Mouse (Mus musculus): ENCODE data around the gene Ccdc6. TPM values are rescaled to one million over a fixed set of nuclear protein-coding genes. Genes with fewer than 3 reads are reported as not detected.
A peak's percentile ranks its signal among the peaks of the same experiment; 100 is the strongest.

Ccdc6 gene
- total and polyA plus RNA-seq, 3 experiments, result 14.3 to 28.5 (median 26.3) TPM

GRCm38 (mm10) chr10:70153810-70154209 is 56.9 kb downstream of the Ccdc6 start:
- peaks cover 23% of the 10 kb centered on the region for H3K4me1 ChIP-seq (ENCODE audit: control insufficient read depth, insufficient read depth, low read length)
- H3K4me3 ChIP-seq, result no peak overlapping the region
- intact Hi-C loops (cut with DNase I), result loop anchor here (5.0 kb wide), 1 partner anchor 57 kb away; the partner anchor contains the start of gene Ccdc6
- no peaks in the 10 kb centered on the region for H3K79me2 ChIP-seq (replicated peaks; ENCODE audit: control insufficient read depth, insufficient read depth, low read length)
- H3K36me3 ChIP-seq (ENCODE audit: control insufficient read depth, insufficient read depth, low read length), result no peaks in the 10 kb centered on the region
- no peak for DNase-seq
- H3K27me3 ChIP-seq (ENCODE audit: control insufficient read depth, insufficient read depth, low read length), result no peaks in the 10 kb centered on the region
- H3K9ac ChIP-seq (ENCODE audit: low read depth, low read length), result no peak overlapping the region
- no peak overlapping the region for H3K27ac ChIP-seq
- 95% methylated on average over 16 of the region's 16 CpGs for WGBS
- TF ChIP-seq CTCF (IDR thresholded peaks at IDR 0.05), result no peak
- TF ChIP-seq POLR2A (IDR thresholded peaks at IDR 0.05; ENCODE audit: insufficient read depth, low read depth, low read length), result no peak
- TF ChIP-seq EP300 (IDR thresholded peaks at IDR 0.05; ENCODE audit: insufficient read depth, low read depth, low read length), result no peak

- no peak for DNase-seq
- TF ChIP-seq POLR2A (IDR thresholded peaks at IDR 0.05; ENCODE audit: insufficient read depth, low read depth, low read length) (no peak), CTCF (IDR thresholded peaks at IDR 0.05) (peak; percentile 67)
- 89% methylated on average over 3 of the region's 3 CpGs for WGBS
- H3K27ac ChIP-seq, result no peak overlapping the region
- no peak overlapping the region for H3K9ac ChIP-seq (ENCODE audit: low read depth, low read length)
- intact Hi-C loops (cut with DNase I), result no loop called here
- no peaks in the 10 kb centered on the region for H3K36me3 ChIP-seq (ENCODE audit: control insufficient read depth, insufficient read depth, low read length)
- peaks cover 8% of the 10 kb centered on the region for H3K4me1 ChIP-seq (ENCODE audit: control insufficient read depth, insufficient read depth, low read length)
- H3K79me2 ChIP-seq (replicated peaks; ENCODE audit: control insufficient read depth, insufficient read depth, low read length), result no peaks in the 10 kb centered on the region
- H3K4me3 ChIP-seq, result no peak overlapping the region
- H3K27me3 ChIP-seq (ENCODE audit: control insufficient read depth, insufficient read depth, low read length), result no peaks in the 10 kb centered on the region
Measured at GRCm38 (mm10) chr10:70156431-70157165, 59.7 kb downstream of the Ccdc6 start.

- Histone ChIP-seq H3K79me2 (replicated peaks; ENCODE audit: control insufficient read depth, insufficient read depth, low read length) (no peaks in the 10 kb centered on the region), H3K27ac (no peak overlapping the region), H3K4me1 (ENCODE audit: control insufficient read depth, insufficient read depth, low read length) (no peaks in the 10 kb centered on the region), H3K36me3 (ENCODE audit: control insufficient read depth, insufficient read depth, low read length) (no peaks in the 10 kb centered on the region), H3K9ac (ENCODE audit: low read depth, low read length) (no peak overlapping the region), H3K4me3 (no peak overlapping the region), H3K27me3 (ENCODE audit: control insufficient read depth, insufficient read depth, low read length) (no peaks in the 10 kb centered on the region)
- WGBS, result 80% methylated on average over 12 of the region's 12 CpGs
- no peak for DNase-seq
- TF ChIP-seq EP300 (IDR thresholded peaks at IDR 0.05; ENCODE audit: insufficient read depth, low read depth, low read length) (no peak), CTCF (IDR thresholded peaks at IDR 0.05) (no peak), POLR2A (IDR thresholded peaks at IDR 0.05; ENCODE audit: insufficient read depth, low read depth, low read length) (no peak)
- intact Hi-C loops (cut with DNase I), result no loop called here
Measured at GRCm38 (mm10) chr10:70159651-70160320, 62.9 kb downstream of the Ccdc6 start.

- no peak for TF ChIP-seq POLR2A (IDR thresholded peaks at IDR 0.05; ENCODE audit: insufficient read depth, low read depth, low read length)
- TF ChIP-seq CTCF (IDR thresholded peaks at IDR 0.05), result no peak
- intact Hi-C loops (cut with DNase I), result no loop called here
Measured at GRCm38 (mm10) chr10:70160811-70161210, 63.9 kb downstream of the Ccdc6 start.

GRCm38 (mm10) chr10:70161504-70161903 is 64.6 kb downstream of the Ccdc6 start:
- no peaks in the 10 kb centered on the region for H3K36me3 ChIP-seq (ENCODE audit: control insufficient read depth, insufficient read depth, low read length)
- no peaks in the 10 kb centered on the region for H3K27me3 ChIP-seq (ENCODE audit: control insufficient read depth, insufficient read depth, low read length)
- no peak overlapping the region for H3K4me3 ChIP-seq
- 91% methylated on average over 14 of the region's 14 CpGs for WGBS
- 0 out of 2 replicates have a peak, but pooled peaks cover 1% of the 10 kb centered on the region for H3K79me2 ChIP-seq (replicated peaks; ENCODE audit: control insufficient read depth, insufficient read depth, low read length)
- TF ChIP-seq POLR2A (IDR thresholded peaks at IDR 0.05; ENCODE audit: insufficient read depth, low read depth, low read length) (no peak), CTCF (IDR thresholded peaks at IDR 0.05) (no peak)
- no peak overlapping the region for H3K27ac ChIP-seq
- H3K9ac ChIP-seq (ENCODE audit: low read depth, low read length), result no peak overlapping the region
- no peak for DNase-seq
- H3K4me1 ChIP-seq (ENCODE audit: control insufficient read depth, insufficient read depth, low read length), result no peaks in the 10 kb centered on the region
- intact Hi-C loops (cut with DNase I), result no loop called here

More at GRCm38 (mm10) chr10:70160811-70161210, 63.9 kb downstream of the Ccdc6 start:
- H3K36me3 ChIP-seq (ENCODE audit: control insufficient read depth, insufficient read depth, low read length), result no peaks in the 10 kb centered on the region
- H3K9ac ChIP-seq (ENCODE audit: low read depth, low read length), result no peak overlapping the region
- H3K27me3 ChIP-seq (ENCODE audit: control insufficient read depth, insufficient read depth, low read length), result no peaks in the 10 kb centered on the region
- H3K27ac ChIP-seq, result no peak overlapping the region
- DNase-seq, result no peak
- H3K4me1 ChIP-seq (ENCODE audit: control insufficient read depth, insufficient read depth, low read length), result no peaks in the 10 kb centered on the region
- H3K4me3 ChIP-seq, result no peak overlapping the region
- H3K79me2 ChIP-seq (replicated peaks; ENCODE audit: control insufficient read depth, insufficient read depth, low read length), result 0 out of 2 replicates have a peak, but pooled peaks cover 1% of the 10 kb centered on the region
- 94% methylated on average over 12 of the region's 12 CpGs for WGBS

- Histone ChIP-seq H3K36me3 (ENCODE audit: control insufficient read depth, insufficient read depth, low read length) (no peaks in the 10 kb centered on the region), H3K4me3 (no peak overlapping the region), H3K79me2 (replicated peaks; ENCODE audit: control insufficient read depth, insufficient read depth, low read length) (0 out of 2 replicates have a peak, but pooled peaks cover 1% of the 10 kb centered on the region), H3K4me1 (ENCODE audit: control insufficient read depth, insufficient read depth, low read length) (no peaks in the 10 kb centered on the region), H3K9ac (ENCODE audit: low read depth, low read length) (no peak overlapping the region), H3K27ac (no peak overlapping the region), H3K27me3 (ENCODE audit: control insufficient read depth, insufficient read depth, low read length) (no peaks in the 10 kb centered on the region)
- TF ChIP-seq EP300 (IDR thresholded peaks at IDR 0.05; ENCODE audit: insufficient read depth, low read depth, low read length) (no peak), CTCF (IDR thresholded peaks at IDR 0.05) (no peak), POLR2A (IDR thresholded peaks at IDR 0.05; ENCODE audit: insufficient read depth, low read depth, low read length) (no peak)
- peak in 1 of 2 experiments; percentile 35 for DNase-seq
- intact Hi-C loops (cut with DNase I), result no loop called here
- 40% methylated on average over 5 of the region's 5 CpGs for WGBS
Measured at GRCm38 (mm10) chr10:70163681-70164080, 66.8 kb downstream of the Ccdc6 start.
